Mouse (Mus musculus): ENCODE results near the gene Ccdc73. TPM values are rescaled to one million over a fixed set of nuclear protein-coding genes. Genes with fewer than 3 reads are reported as not detected.

Gene Ccdc73
- polyA plus RNA-seq, 1 experiment from 2014 or later: 7.6 TPM

DNA sequence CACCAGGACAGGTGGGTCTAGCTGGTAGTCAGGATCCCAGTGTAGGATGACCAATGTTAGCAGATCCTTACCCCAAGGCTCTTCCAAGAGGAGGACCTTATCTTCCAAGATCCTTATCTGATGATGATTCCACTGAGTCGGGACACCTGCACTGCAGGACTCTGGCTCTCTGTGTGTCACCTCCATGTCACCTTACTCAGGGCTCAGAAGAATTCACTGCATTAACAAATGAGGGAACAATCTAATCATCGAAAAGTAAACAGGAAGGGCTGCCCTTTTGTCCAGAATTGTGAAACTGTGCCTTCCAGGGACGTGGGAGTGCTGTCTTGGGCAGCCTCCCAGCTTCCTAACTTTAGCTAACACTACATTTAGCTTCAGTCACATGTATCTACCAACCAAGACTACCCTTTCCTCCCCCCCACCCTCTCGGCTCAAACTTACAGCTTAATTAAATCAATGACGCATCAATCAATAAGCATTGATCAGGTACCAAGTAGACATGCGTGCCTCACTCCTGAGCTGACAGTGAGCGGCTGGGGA lies 191.0 kb downstream of the Ccdc73 start:
- Histone ChIP-seq H3K4me1 (peaks cover 8% of the 10 kb centered on the region), H3K9ac (no peak overlapping the region), H3K9me3 (no peaks in the 10 kb centered on the region), H3K27me3 (replicated peaks) (no peaks in the 10 kb centered on the region), H3K4me3 (no peak overlapping the region), H3K36me3 (no peaks in the 10 kb centered on the region), H3K27ac (replicated peaks) (no peak overlapping the region), H3K4me2 (no peak overlapping the region)
- no peak for ATAC-seq (ENCODE audit: extremely low read depth, insufficient number of reproducible peaks, low FRiP score, low TSS enrichment)
- WGBS: 62% methylated on average over 7 of the region's 7 CpGs

DNA sequence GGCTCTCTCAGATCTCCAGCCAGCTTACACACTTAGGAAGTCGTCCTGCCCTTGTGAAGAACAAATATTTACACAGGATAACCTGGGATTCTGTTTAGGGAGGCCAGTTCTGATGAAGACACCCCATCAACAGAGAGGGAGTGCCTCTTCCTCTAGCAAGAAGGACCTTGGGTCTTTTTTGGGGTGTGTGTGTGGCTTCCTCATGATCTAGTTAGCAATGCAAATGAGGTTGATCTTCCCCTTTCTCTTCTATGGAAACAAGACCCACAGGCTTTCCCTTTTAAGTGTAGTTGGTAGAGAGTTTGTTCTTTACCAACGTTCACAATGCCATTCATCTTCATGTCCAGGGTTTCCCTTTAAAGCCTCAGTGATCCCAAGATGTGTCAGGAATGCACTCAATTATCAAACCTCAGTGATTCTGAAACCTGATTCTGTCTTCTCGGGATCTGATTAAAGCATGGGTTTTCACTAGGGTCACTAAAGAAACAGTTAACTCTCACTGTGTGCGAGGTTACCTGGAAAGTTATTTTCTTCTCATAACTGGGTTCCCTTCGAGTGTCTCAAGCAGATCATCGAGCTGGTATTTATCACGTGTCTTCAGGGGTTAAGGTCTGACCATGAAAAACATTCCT lies 195.3 kb downstream of the Ccdc73 start:
- Histone ChIP-seq H3K36me3 (no peaks in the 10 kb centered on the region), H3K9ac (no peak overlapping the region), H3K27ac (replicated peaks) (no peak overlapping the region), H3K4me1 (no peaks in the 10 kb centered on the region; the same call in 1 of the 2 replicates), H3K9me3 (no peaks in the 10 kb centered on the region), H3K4me3 (no peak overlapping the region), H3K27me3 (replicated peaks) (no peaks in the 10 kb centered on the region), H3K4me2 (no peak overlapping the region)
- ATAC-seq (ENCODE audit: extremely low read depth, insufficient number of reproducible peaks, low FRiP score, low TSS enrichment): no peak
- 48% methylated on average over 7 of the region's 7 CpGs for WGBS

Other genes starting within 250 kb of the Ccdc73 start
- gene Tcp11l1, start 155.6 kb upstream of the Ccdc73 start, polyA plus RNA-seq (2015; fragmentation: Nextera tagmentation; extraction: Ambion mirVana): 25.6 and 32.2 TPM in 2 replicates
- not detected in 2 replicates for gene Pin1rt1, start 151.4 kb upstream of the Ccdc73 start, polyA plus RNA-seq (2015; fragmentation: Nextera tagmentation; extraction: Ambion mirVana)
- gene Depdc7, start 124.9 kb upstream of the Ccdc73 start, polyA plus RNA-seq (2015; fragmentation: Nextera tagmentation; extraction: Ambion mirVana): 3.3 and 4.6 TPM in 2 replicates
- 6.4 and 6.6 TPM in 2 replicates for gene Qser1, start 51.0 kb upstream of the Ccdc73 start, polyA plus RNA-seq (2015; fragmentation: Nextera tagmentation; extraction: Ambion mirVana)
- gene Prrg4, start 17.9 kb upstream of the Ccdc73 start, polyA plus RNA-seq (2015; fragmentation: Nextera tagmentation; extraction: Ambion mirVana): 0.99 and 1.0 TPM in 2 replicates
- 196 and 215 TPM in 2 replicates for gene Eif3m, start 149.3 kb downstream of the Ccdc73 start, polyA plus RNA-seq (2015; fragmentation: Nextera tagmentation; extraction: Ambion mirVana)
- gene Gm11060, start 224.2 kb downstream of the Ccdc73 start, polyA plus RNA-seq (2015; fragmentation: Nextera tagmentation; extraction: Ambion mirVana): not detected in 2 replicates